Mouse (Mus musculus) adrenal gland, adult (tissue): ENCODE measurements around the gene Paf1.
A peak's percentile ranks its signal among the peaks of the same experiment; 100 is the strongest.

Experiments
- DNase-seq, 2 experiments: peaks; one replicate each; pipeline ENCODE4 v3.0.0; 2022 to 2023; ENCODE audit warnings: low spot score in 1 of 2; ENCODE audit not compliant: inconsistent age in 2 of 2

The Paf1 gene

DNA sequence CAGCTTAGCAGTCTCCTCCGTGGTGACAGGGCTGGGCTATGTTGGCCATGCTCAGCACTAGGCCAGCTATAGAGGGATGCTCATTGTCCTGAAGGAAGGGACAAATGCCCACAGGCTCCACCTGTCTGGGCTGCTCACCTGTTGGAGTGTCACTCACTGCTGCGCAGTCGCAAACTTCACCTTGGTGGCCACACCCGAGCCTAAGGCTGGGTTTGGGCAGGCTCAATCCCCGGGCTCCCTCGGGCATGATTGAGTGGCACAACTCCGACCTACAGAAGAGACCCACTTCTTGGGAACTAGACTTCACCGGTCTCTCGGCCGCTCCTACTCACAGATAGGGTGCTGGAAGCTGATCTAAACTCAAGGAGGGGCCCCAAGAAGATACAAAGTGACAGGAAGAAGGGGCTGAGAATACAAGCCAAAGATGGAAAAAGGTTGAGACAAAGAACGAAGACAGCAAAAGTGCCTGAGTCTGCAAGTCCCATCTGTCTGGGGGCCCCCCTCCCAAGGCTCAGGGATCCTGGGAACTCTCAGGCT is 21.7 kb upstream of the Paf1 start:
- DNase-seq = peak in 1 of 2 experiments; percentile 82

DNA sequence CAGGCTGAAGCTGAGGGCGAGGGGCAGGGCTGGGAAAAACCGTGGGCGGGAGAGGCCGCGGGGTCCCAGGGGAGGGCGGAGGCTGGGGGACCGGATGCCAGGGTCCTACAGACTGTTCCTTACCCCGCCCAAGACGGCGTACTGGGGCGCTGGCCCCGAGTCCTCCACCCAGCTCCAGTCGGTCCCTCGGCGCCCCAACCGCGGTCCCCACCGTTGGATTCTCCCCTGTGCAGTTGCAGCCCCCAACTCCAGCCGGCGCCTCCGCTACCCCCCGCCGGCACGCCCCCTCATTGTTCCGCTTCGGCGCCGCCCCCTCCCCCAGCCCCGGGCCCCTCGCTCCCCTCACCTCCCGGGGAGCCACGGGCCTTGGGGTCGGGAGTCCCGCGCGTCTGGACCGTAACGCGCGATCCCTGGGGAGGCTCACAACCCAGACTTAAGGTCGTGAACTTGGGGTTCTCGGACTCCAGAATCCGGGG is 21.2 kb upstream of the Paf1 start:
- DNase-seq = peak in 1 of 2 experiments; percentile 67

DNA sequence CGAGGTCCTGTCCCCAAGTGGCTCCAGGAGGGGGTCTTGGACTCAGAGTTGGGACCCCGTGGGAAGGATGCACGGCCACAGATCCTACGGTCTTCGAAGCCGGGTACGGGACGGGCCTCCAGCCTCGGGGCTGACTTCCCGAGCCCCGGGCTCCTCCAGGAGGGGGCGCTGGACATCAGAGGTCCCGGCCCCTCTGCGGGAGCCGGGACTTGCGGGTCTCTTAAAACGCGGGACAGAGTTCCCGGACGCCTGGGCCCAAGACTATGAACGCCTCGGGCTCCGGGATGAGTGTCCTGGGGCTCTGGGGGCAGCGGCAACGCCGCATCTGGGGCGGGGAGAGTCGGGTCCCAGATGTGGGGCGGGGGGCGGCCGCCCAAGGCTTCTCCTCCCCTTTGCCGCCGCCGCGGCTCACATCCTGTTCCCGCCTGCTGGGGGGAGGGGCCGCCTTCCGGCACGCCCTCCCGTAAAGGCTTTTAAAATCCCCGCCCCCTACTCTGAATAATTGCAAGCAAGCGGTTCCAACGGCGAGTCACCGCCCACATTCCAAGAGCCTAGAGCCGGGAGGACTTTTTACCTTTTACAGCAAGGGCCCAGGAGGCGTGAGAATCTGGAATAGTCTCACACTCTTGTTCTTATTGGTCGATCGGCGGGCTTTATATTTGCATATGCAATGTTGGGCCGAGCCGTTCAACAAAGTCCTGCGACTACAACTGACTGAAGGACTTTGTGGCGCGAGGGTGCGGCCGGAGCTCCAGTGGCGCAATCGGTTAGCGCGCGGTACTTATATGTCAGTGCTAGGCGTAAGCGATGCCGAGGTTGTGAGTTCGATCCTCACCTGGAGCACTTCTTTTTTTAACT is 20.3 kb upstream of the Paf1 start, which contains the start of gene Plekhg2:
Plekhg2 (minus strand) TSS at position 349 of the 858 bp plus-strand sequence.
- peak; percentile 98 to 100 for DNase-seq

DNA sequence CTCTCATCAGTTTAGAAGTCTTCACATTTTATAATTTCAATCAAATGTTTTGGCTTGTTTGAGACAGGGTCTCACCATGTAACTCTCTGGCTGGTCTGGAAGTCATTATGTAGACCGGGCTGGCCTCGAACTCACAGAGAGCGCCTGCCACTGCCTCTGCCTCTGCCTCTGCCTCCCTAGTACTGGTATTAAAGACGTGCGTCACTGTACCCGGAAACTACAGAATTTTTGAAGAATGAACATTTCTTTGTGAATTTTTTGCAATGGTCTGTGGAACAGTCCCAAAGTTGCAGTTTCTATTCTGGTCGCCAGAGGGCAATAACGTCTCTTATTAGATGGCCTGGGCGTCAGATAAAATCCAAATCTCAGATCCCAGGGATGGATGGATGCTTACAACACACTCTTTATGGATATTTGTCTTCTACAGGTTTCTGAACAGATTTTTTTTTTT is 19.6 kb upstream of the Paf1 start:
- DNase-seq = peak; percentile 84 to 95

DNA sequence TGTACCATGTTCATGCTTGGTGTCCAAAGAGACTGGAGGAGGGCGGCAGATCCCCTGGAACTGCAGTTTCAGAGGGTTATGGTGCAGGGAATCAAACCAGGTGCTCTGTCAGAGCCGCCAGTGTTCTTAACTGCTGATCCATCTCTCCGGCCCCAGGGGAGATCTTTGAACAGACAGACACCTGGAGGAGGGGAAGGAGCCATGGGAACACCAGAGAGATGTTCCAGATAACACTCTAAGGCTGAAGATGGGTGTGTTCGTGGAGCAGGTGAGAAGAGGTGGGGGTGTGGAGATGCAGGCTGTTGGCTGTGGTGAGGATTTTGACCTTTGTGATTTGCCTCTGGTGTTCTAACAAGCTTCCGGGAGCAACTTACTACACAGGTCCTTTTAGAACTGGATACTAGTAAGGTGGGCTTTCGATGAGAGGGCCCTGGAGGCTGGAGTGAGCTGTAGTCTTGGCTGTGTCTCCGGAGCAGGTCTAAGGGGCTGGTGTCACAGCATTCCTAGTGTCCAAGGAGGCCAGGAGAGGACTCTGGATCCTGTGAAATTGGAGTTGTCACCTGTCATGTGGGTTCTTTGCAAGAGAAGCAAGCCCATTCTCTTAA is 18.8 kb upstream of the Paf1 start:
- peak in 1 of 2 experiments; percentile 62 for DNase-seq

DNA sequence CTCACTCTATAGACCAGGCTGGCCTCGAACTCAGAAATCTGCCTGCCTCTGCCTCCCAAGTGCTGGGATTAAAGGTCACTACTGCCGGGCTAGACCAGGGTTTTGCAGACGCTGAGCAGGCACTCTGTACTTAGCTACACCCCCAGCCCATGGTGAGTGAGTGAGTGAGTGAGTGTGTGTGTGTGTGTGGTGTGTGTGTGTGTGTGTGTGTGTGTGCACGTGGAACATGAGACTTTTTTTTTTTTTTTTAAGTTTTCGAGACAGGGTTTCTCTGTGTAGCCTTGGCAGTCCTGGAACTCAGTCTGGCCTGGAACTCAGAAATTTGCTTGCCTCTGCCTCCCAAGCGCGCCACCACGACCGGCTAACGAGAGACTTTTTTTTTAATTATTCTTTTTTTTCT is 18.1 kb upstream of the Paf1 start:
- no peak for DNase-seq

DNA sequence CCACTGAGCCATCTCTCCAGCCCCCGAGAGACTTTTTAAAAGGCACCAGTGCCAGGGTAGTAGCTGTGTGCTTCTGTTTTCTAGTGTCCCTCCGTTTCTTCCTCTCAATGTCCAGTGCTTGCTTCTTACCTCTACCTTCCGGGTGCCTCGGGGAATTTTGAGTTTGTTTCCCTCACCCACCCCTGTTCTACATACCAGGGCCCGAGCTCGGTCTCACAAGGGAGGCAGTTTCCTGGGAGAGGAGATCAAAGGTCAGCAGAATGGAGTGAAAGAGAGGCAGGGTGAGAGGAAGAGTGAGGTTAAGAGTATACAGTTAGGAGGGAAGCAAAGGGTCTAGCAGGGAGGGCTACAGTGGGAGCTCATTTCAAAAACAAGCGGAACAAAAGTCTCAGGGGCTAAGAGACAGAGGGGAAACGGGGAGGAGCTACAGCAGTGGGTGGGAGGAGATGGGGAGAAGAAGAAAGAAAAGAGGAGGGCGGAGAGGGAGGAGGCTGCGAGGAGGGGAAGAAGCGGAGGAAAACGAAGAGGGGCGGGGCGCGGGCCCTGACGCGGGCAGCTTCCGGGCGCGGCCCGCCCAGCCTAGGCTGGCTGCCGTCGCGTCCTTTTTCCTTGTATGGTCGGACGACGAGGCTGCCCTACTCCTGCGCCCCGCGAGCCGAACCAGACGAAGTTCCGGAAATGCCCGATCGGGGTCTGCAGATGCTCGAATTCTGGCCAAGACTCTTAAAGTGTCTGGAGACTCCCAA is 17.4 kb upstream of the Paf1 start:
- DNase-seq = peak; percentile 93 to 96

DNA sequence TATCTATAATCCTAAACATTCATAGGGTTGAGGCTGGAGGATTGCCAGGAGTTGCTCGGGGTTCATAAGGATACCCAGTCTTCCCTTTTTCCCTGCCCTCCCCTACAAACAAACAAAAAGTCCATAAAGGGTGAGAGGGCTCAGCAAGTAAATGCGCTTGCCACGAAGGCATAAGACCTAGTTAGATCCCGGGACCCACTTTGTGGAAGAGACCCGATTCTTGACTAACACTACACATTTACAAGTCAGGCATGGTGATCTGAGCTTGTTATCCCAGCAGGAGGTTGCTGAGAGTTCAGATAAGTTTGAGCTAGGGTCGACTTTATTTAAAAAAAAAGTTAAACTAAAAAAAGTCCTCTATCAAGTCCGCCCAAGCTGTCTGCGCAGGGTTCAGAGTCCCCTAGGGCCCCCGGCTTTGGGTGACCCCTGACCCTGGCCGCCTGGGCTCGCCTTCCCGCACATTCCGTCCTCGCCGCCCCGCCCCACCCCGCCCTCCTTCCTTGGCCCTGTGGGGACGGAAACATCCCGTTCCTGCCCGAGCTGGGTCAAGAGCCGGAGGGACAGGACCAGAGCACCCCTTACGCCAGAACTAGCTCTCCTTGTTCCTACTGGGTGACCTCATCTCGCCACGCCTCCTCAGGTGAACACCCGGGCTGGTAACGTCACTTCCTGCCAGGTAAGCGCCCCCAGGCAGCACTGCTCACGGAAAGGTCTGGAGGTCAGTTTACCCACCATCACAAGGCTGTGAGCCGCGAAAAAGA is 16.6 kb upstream of the Paf1 start:
- DNase-seq = peak; percentile 85 to 89

DNA sequence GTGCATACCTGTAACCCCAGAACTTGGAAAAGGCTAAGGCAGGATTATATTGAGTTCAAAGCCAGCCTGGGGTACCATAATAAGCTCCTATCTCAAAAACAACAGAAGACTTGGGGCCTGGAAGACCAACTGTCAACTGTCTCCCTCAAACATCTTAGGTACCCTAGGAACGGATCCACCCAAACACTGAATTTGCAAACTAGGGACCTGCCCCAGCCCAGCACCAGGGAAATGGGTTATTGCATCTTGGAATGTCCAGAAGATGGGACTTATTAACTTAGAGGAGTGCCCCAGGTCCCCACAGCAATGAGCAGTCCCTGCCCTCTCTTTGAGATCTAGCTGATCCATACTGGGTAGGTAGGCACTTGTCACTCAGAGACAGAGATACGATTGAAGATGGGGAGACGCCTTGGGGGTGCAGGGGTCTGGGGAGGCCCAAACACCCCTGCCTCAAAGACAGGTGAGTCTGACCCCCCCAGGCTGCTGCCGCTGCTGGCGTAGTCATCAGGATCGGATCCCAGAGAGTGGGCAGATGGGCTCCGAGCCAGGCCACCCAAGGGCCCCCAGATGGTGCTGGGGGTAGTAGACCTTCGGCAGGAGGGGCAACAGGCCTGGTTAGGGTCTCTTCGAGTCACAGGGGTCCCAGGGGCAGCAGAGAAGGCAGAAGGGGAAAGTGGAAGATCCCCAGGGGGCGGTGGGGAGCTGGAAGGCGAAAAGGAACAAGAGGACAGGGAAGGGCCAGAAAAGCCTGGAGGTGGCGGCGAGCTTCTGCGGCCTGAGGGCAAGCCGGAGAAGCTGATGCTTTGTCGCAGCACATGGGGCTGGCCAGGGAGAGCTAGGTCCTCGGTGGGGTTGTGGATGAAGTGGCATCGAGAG is 15.3 kb upstream of the Paf1 start:
- peak; percentile 57 to 67 for DNase-seq

DNA sequence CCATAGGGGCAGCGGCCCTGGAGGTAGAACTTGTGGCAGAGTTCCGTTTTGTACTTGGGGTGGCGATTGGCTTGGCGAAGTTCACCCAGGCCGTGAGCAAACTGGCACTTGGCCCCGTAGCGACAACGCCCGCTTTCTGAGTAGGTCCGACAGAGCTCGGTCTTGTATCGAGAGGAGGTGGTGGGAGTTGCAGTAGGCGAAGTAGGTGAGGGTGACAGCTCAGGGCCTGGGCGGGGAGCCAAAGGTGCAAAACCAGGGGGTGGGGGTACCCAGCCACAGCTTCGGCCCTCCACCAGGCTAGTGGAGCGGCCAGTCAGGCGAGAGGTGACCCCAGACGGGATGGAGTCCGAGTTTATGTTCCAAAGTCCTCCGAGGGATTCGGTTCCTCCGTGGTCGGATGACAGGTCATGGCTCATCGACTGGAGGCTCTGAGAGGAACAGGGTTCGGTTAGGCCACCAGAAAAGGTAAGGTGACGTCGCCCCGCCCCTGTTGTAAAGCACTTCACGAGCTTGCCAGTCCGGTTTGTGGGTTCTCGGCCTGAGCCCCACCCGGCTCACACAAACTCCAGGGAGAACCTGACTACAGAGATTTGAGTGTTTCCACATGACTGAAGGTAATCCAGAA is 14.6 kb upstream of the Paf1 start:
- DNase-seq = peak; percentile 62 to 85

DNA sequence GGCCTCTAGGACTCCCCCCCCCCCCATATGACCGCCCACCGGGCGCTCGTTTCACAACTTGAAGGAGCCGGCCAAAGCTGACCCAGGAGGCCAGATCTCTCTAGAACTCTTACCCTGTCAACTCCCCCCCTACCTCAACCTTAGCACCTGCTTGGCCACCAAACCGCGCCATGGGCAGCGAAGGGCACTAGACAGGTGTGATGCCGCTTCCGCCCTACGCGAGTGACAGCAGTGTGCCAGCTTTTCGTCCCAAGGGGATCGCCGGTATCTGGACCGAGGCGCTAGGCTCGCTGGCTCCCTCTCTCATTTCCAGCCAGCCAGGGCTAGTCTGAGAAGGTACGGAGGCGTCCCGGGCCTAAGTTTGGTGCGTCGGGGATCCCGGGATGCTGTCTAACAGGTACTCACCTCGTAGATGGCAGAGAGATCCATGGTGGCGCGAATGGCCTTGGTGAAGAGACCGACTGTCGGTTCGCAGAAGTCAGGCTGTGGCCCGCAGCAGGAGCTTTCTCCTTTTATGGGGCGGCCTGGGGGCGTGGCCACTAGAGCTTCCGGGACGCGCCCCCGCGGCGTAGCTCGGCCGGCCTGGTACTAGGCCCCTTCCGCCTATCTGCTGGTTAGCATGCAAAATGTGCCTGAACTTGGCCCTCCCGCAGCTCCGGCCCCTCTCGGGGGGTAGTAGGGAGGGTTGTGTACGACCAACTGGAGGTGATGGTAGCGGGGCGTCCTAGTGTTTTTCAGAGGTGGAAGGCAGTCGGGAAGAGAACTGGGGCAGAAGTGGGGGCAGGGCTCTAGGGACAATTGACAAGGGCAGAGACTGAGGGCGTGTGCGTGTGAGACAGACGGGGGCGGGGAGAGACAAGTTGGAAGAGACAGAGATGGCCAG is 13.7 kb upstream of the Paf1 start:
- DNase-seq = peak; percentile 95 to 99

DNA sequence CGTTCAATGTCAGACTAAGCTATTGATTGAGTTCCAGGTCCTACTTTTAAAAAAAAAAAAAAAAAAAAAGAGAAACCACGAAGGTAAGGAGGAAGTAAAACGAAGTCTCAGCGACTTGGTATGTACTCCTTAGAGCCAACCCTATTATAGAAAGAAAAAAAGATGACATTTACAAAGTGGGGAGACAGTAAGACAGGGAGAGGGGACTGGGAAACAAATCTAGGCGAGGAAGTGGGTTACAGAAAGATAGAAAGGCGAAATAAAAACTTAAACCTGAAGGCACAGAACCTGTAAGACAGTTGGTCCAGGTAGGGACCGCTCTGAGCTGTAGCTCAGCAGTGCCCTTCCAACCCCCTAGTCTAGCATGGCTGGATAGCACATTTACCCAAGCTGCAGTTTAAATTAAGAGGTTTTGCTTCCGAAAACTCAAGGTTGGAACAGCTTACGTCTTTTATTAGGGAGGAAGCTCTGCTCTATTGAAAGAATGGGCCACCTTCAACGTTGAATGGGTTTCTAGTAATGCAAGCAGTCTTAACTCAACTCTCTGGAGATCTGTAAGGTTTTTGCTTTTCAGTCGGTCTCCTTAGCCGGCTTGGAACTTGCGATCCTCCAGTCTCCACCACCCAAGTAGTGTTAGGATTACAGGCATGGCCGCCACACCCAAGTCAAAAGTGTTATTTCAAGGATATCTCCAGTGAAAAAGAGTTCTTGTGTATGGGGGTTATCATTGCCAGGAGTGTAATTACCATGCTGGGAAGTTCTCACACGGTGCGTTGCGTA is 12.3 kb upstream of the Paf1 start, which contains the start of gene Zfp36:
Zfp36 (minus strand) TSS at position 17 of the 780 bp plus-strand sequence.
- no peak for DNase-seq

DNA sequence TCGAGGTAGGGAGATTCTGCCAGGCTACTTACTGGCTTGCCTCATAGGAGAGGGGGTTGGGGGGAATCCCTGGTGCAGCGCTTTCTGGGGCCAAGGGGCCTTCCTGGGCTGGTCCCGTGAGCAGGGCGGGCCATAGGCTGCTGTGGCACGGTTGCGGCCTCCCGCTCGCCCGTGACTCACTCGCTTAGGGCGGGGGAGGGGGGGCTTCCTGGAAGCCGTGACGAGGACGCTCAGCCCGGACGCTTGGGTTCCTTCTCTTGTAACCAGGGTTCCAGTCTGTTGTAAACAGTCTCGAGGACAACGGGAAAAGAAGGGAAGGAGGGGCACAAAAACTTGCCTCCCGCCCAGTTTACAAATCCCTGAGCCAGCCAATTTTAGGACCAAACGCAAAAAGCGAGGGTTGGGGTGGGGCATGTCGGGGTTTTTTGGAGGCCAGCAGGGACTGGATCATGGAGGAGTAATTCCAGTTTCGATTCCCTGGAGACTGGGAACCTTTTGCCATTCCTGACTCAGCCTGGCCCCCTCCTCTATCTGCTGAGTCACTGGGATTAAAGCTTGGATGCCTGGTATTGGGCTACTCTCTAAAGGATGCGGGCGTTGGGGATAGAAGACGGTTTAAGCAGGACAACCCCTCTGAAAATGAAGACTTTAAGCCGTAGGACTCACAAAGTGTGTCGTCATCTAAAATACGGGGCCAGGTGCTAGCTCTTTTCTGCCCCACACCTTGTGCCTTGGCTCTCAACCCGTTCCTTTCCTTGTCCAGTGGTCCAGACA is 11.5 kb upstream of the Paf1 start:
- peak; percentile 91 to 96 for DNase-seq

DNA sequence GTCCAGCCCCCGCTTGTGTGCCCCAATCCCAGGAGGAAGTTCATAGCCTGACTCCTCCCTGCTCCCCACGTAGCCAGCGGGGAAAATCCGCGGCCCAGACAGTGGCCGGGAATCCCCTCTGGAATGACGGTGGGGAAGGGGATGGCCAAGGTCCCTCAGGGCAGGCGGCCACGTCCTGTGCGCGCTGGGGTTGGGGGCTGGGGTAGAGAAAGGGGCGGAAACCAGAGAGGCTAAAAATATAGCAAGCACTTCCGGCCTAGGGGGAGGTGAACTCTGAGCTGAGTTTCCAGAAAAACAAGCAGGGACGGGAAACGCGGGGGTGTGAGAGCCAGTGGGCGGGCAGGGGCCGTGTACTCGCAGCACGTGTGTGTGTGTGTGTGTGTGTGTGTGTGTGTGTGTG is 10.8 kb upstream of the Paf1 start:
- peak; percentile 88 to 96 for DNase-seq

DNA sequence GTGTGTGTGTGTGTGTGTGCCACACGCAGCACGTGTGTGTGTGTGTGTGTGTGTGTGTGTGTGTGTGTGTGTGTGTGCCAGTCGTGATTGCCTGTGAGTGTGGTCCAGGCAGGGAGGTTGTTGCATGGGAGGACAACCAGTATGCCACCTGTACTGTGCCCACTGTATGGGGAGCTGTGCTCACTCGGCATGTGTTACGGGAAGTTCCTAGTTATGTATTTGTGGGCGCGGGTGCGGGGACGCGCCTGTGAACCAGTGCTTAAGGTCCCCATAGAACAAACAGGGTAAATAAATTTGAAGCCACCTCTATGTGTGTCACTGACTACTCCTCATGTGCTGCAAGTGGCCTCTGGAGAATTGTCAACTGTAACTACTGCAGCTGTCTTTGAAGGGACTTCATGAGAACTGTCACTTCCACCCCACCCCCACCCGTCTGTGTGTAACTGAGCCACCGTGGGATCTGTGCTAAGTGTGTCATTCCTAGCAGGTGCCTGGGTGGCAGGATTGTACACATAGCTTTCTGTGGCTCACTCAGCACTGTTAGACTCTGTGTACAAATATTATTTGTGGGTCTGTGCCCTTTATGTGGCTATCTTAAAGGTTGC is 10.3 kb upstream of the Paf1 start:
- no peak for DNase-seq

DNA sequence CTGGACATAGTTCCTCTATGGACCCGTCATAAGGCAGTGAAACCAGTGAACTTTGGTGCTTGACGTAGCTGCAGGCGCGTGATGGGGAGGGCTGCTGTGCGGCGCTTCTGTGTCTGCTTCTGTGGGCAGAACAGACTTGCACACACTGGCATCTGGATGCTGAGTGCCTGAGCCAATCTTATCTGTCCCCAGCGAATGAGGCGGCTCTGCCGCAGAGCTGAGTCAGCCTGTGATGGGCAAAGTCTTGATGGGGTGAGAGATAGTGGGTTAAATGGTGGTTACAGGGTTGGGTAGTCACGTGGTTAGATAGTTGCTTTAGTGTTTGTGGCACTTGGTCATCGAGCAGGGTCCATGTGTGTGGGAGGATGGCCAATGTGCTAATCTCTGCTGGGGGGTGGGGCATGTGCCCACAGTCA is 9.8 kb upstream of the Paf1 start:
- DNase-seq = peak; percentile 82 to 86
